Mouse (Mus musculus) liver, adult 2 months (tissue): Measurements from ENCODE around the gene Dock3. TPM values are rescaled to one million over a fixed set of nuclear protein-coding genes. Genes with fewer than 3 reads are reported as not detected.

Source experiments
- DNase-seq: peaks from one replicate; pipeline ENCODE4 v3.0.0-alpha.2; 2011; ENCODE audit warnings: low read depth, low spot score; ENCODE audit errors: extremely low read depth
- H3K27ac ChIP-seq: fragments of 200-500 bp; replicated peaks from 2 replicates; pipeline ENCODE4 v1.5.1; 2012; ENCODE audit warnings: low read depth, mild to moderate bottlenecking, control low read depth, inconsistent platforms, low read length; ENCODE audit not compliant: insufficient read depth
- H3K27me3 ChIP-seq: fragments of 200-500 bp; 2 replicates; pipeline ENCODE4 v1.6.1; 2012; ENCODE audit warnings: mild to moderate bottlenecking, moderate library complexity, low read length, inconsistent platforms; ENCODE audit not compliant: control insufficient read depth, insufficient read depth
- H3K36me3 ChIP-seq: fragments of 200-500 bp; 2 replicates; pipeline ENCODE4 v1.6.1; 2012; ENCODE audit warnings: low read length, inconsistent platforms; ENCODE audit not compliant: control insufficient read depth, insufficient read depth
- H3K4me1 ChIP-seq: fragments of 200-500 bp; 2 replicates; pipeline ENCODE4 v1.6.1; 2011; ENCODE audit warnings: low read length; ENCODE audit not compliant: control insufficient read depth, insufficient read depth
- H3K4me3 ChIP-seq: fragments of 200-500 bp; 2 replicates; pipeline ENCODE4 v1.5.1; 2011; ENCODE audit warnings: low read depth, mild to moderate bottlenecking, control low read depth, low read length, moderate library complexity; ENCODE audit not compliant: insufficient read depth
- H3K79me2 ChIP-seq: fragments of 200-500 bp; 2 replicates; pipeline ENCODE4 v1.6.1; 2012; ENCODE audit warnings: inconsistent platforms, mild to moderate bottlenecking, low read length, moderate library complexity; ENCODE audit not compliant: control insufficient read depth, insufficient read depth
- H3K9ac ChIP-seq: fragments of 200-500 bp; 2 replicates; pipeline ENCODE4 v1.6.1; 2012; ENCODE audit warnings: low read depth, mild to moderate bottlenecking, control low read depth, inconsistent platforms, low read length
- CTCF ChIP-seq: fragments of 200-500 bp; IDR thresholded peaks from 2 replicates; pipeline ENCODE4 v1.5.1; 2011; ENCODE audit warnings: low read depth, low read length, control low read depth
- POLR2A ChIP-seq: fragments of 200-500 bp; IDR thresholded peaks from 2 replicates; pipeline ENCODE4 v1.6.1; 2011; ENCODE audit warnings: low read length, control low read depth; ENCODE audit not compliant: insufficient read depth; ENCODE audit errors: extremely low read depth
- WGBS: fragments of 180-500 bp; shearing (Covaris S2); methylation state at CpG from one replicate; pipeline ENCODE4 v1.1.7; 2018; 5-methylcytosine and 5-hydroxymethylcytosine counted together
- polyA plus RNA-seq: library from polyadenylated mRNA; depleted of rRNA; stranded (reverse); fragments of >200 nt; gene quantifications from 2 replicates; pipeline ENCODE4 v1.2.3, GENCODE M21; 2012
- total RNA-seq: library from RNA; depleted of rRNA; stranded (reverse); fragments of >200 nt; gene quantifications from 2 replicates; pipeline ENCODE4 v1.2.3, GENCODE M21; 2014

Dock3 gene
- total and polyA plus RNA-seq, 2 experiments, result not detected

- 69% methylated on average over 12 of the region's 12 CpGs for WGBS
Measured at GRCm38 (mm10) chr9:107254476-107254875, 22.8 kb upstream of the Dock3 start.

GRCm38 (mm10) chr9:107252164-107252563, 20.5 kb upstream of the Dock3 start:
- 48% methylated on average over 5 of the region's 5 CpGs for WGBS
- H3K27ac ChIP-seq, result no peak overlapping the region

More at GRCm38 (mm10) chr9:107254476-107254875, 22.8 kb upstream of the Dock3 start:
- Histone ChIP-seq H3K9ac (no peak overlapping the region), H3K79me2 (no peaks in the 10 kb centered on the region), H3K36me3 (no peaks in the 10 kb centered on the region), H3K4me3 (no peak overlapping the region), H3K27ac (no peak overlapping the region), H3K4me1 (no peaks in the 10 kb centered on the region), H3K27me3 (no peaks in the 10 kb centered on the region)
- TF ChIP-seq POLR2A (no peak), CTCF (no peak)
- DNase-seq, result no peak

GRCm38 (mm10) chr9:107250416-107251337, 19.0 kb upstream of the Dock3 start:
- Histone ChIP-seq H3K27ac (no peak overlapping the region), H3K27me3 (no peaks in the 10 kb centered on the region), H3K4me1 (no peaks in the 10 kb centered on the region), H3K79me2 (no peaks in the 10 kb centered on the region), H3K9ac (no peak overlapping the region), H3K36me3 (no peaks in the 10 kb centered on the region), H3K4me3 (no peak overlapping the region)
- TF ChIP-seq CTCF (no peak), POLR2A (no peak)
- DNase-seq, result no peak
- WGBS, result 77% methylated on average over 14 of the region's 14 CpGs

More at GRCm38 (mm10) chr9:107252164-107252563, 20.5 kb upstream of the Dock3 start:
- Histone ChIP-seq H3K27me3 (no peaks in the 10 kb centered on the region), H3K36me3 (no peaks in the 10 kb centered on the region), H3K9ac (no peak overlapping the region), H3K4me1 (no peaks in the 10 kb centered on the region), H3K79me2 (no peaks in the 10 kb centered on the region), H3K4me3 (no peak overlapping the region)
- no peak for DNase-seq
- TF ChIP-seq POLR2A (no peak), CTCF (no peak)

- no peaks in the 10 kb centered on the region for H3K27me3 ChIP-seq
- TF ChIP-seq POLR2A (no peak), CTCF (no peak)
- H3K9ac ChIP-seq, result no peak overlapping the region
- no peaks in the 10 kb centered on the region for H3K79me2 ChIP-seq
- DNase-seq, result no peak
- 75% methylated on average over 6 of the region's 6 CpGs for WGBS
- H3K4me3 ChIP-seq, result no peak overlapping the region
- H3K27ac ChIP-seq, result no peak overlapping the region
- H3K4me1 ChIP-seq, result no peaks in the 10 kb centered on the region
- no peaks in the 10 kb centered on the region for H3K36me3 ChIP-seq
Measured at GRCm38 (mm10) chr9:107249154-107249553, 17.4 kb upstream of the Dock3 start.

- Histone ChIP-seq H3K36me3 (no peaks in the 10 kb centered on the region), H3K4me3 (no peak overlapping the region), H3K4me1 (no peaks in the 10 kb centered on the region), H3K27me3 (no peaks in the 10 kb centered on the region), H3K9ac (no peak overlapping the region), H3K79me2 (no peaks in the 10 kb centered on the region), H3K27ac (no peak overlapping the region)
- DNase-seq, result peak; percentile 23
- WGBS, result 50% methylated on average over 4 of the region's 4 CpGs
- no peak for TF ChIP-seq POLR2A
- TF ChIP-seq CTCF, result peak; percentile 60
Measured at GRCm38 (mm10) chr9:107246170-107246569, 14.5 kb upstream of the Dock3 start.

- no peaks in the 10 kb centered on the region for H3K27me3 ChIP-seq
- no peak overlapping the region for H3K9ac ChIP-seq
- 77% methylated on average over 4 of the region's 4 CpGs for WGBS
- no peaks in the 10 kb centered on the region for H3K36me3 ChIP-seq
- no peaks in the 10 kb centered on the region for H3K79me2 ChIP-seq
- no peak overlapping the region for H3K27ac ChIP-seq
- H3K4me1 ChIP-seq, result no peaks in the 10 kb centered on the region
- no peak overlapping the region for H3K4me3 ChIP-seq
- DNase-seq, result no peak
- TF ChIP-seq CTCF (no peak), POLR2A (no peak)
Measured at GRCm38 (mm10) chr9:107245311-107245710, 13.6 kb upstream of the Dock3 start.
